Mouse (Mus musculus): ENCODE results near the gene Hsdl2.

- TF ChIP-seq GATA1 (IDR thresholded peaks at IDR 0.05; ENCODE audit: borderline replicate concordance, low read length) (no peak), CTCF (IDR thresholded peaks at IDR 0.05; ENCODE audit: low read depth, low read length) (no peak)
Observed at GRCm38 (mm10) chr4:59547136-59547889, 34.0 kb upstream of the Hsdl2 start.
